Mouse (Mus musculus): ENCODE measurements around the gene Racgap1. TPM values are rescaled to one million over a fixed set of nuclear protein-coding genes. Genes with fewer than 3 reads are reported as not detected.

The Racgap1 gene
- total RNA-seq (2023), result 5.6 TPM

DNA sequence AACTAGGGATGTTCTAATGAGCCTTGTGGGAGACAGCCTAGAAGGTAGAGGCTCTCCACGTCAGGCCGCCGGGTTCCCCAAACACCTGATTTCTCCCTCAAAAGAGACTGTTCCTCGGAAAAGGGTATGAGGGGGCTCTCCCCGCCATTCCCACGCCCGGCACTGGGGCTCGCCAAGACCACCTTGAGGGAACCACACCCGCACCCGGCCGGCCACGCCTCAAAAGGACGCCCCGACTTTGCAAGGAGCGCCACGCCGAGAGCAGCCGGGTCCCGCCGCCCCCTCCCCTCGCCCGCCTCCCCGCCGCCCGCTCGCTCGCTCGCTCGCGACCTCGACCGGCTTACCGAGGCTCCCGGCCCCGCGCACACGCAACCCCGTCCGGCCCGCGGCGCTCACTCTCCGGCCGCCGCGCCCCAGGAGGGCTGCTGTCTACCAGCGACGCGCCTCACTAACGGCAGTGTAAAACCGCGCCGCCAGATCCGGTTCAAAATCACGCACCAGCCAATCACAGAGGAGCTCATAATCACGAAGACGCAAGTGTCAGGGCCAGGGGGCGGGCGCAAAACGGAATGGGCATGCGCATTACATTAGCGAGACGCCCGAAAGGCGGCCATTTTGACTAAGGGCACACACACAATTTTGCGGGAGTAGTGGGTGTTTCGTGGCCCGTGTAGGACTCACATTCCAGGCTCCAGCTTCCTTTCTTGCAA is at the start of gene Racgap1:
Racgap1 (minus strand) TSS at position 494 of the 710 bp plus-strand sequence.

GRCm38 (mm10) chr15:99670154-99670821 is 18.8 kb upstream of the Racgap1 start, which contains the start of gene Asic1:
Gene Asic1 (plus strand): TSS chr15:99670368.

DNA sequence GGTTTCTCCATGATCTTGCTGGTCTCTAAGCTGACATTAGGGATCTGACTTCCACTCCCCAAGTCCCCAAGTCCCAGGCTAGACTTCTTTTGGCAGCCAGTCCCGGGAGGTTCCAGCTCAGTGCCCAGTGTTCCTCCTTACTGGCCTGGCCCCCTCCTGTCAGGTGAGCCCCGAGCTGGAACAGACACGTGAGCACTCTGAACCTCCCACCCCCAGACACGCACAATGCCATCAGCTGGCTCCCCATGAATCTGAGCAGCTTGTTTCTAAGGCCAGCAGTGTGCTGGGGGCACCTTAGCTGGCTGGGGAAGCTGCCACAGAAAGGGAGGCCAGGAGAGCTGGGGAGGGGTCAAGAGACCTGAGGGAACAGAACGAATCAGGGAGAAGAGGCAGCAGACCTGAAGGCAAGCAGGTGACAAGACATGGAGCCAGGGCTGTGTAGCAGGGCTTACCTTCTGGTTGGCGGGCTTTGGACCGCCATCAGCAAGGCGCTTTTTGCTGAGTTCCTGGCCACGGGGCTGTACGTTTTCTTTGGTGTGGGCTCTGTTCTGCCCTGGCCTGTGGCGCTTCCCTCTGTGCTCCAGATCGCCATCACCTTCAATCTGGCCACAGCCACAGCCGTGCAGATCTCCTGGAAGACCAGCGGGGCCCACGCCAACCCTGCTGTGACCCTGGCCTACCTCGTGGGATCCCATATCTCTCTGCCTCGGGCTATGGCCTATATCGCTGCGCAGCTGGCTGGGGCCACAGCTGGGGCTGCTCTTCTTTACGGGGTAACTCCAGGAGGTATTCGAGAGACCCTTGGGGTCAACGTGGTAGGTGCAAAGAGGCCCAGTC is 50.3 kb downstream of the Racgap1 start, which contains the start of gene Aqp6:
Aqp6 (plus strand) TSS at position 415 of the 837 bp plus-strand sequence.

DNA sequence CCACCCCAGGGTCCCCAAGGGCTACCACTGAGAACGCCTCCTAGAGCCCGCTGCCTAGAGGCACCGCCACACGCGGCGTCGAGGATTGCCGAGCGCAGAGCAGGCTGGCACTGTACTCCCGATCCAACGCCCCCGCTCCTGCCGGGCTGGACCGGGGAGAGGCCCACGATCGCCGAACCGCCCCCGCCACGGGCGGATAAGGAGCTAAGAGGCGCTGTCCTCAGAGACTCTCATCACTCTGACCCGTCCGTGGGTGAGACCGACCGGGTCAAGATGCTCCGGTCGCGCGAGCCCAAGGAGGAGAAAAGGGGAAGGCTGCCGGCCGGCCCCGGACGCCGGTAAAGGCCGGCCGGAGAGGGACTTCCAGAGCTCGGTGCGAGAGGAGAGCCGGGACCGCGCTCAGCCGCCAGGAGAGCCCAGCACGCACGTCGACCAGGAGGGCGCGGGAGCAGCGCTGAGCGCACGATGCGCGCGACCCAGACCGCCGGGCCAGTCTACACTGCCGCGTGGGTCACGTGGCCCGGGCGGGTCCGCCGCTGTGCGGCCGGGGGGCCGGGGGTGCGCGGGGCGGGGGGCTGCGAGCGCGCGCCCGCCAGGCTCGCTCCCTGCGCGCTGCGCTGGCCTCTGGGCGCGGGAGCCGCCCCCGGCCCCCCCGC is 60.9 kb downstream of the Racgap1 start, which contains the start of gene Aqp5:
Aqp5 (plus strand) TSS at position 354 of the 656 bp plus-strand sequence.

DNA sequence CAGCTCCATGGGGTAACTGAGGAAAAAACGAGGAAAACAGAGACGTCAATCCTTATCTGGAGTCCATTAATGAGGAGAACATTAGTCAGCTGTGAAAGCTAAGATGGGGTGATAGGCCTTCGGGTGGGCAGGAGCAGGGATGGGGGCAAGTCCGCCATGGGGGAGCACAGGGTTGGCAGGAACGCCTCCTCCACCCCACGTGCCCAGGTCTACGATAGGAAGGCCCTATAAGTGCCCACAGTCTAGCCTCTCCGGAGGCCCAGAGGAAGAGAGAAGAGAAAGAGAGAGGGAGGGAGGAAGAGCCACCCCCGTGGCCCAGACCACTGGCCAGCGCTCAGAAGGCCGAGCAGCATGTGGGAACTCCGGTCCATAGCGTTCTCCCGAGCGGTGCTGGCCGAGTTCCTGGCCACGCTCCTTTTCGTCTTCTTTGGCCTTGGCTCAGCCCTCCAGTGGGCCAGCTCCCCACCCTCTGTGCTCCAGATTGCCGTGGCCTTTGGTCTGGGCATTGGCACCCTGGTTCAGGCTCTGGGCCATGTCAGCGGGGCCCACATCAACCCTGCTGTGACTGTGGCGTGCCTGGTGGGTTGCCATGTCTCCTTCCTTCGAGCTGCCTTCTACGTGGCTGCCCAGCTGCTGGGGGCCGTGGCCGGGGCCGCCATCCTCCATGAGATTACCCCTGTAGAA is 72.5 kb downstream of the Racgap1 start, which contains the start of gene Aqp2:
Aqp2 (plus strand) TSS at position 254 of the 684 bp plus-strand sequence.

Other genes starting within 250 kb of the Racgap1 start
- 45.3 TPM for gene Nckap5l, start 193.9 kb downstream of the Racgap1 start, total RNA-seq (2023)
- 7.4 TPM for gene Bcdin3d, start 176.9 kb downstream of the Racgap1 start, total RNA-seq (2023)
- gene Faim2, start 123.5 kb downstream of the Racgap1 start, total RNA-seq (2023), result not detected
- not detected for gene Aqp2, start 72.6 kb downstream of the Racgap1 start, total RNA-seq (2023)
- gene Aqp5, start 60.9 kb downstream of the Racgap1 start, total RNA-seq (2023), result not detected
- not detected for gene Aqp6, start 50.3 kb downstream of the Racgap1 start, total RNA-seq (2023)
- gene Asic1, start 18.7 kb upstream of the Racgap1 start, total RNA-seq (2023), result not detected
- 64.4 TPM for gene Smarcd1, start 50.5 kb upstream of the Racgap1 start, total RNA-seq (2023)
- 2.7 TPM for gene Gm17349, start 53.8 kb upstream of the Racgap1 start, total RNA-seq (2023)
- gene Gpd1, start 65.9 kb upstream of the Racgap1 start, total RNA-seq (2023), result 1.1 TPM
- 52.7 TPM for gene Cox14, start 74.0 kb upstream of the Racgap1 start, total RNA-seq (2023)
- gene Cers5, start 121.2 kb upstream of the Racgap1 start, total RNA-seq (2023), result 61.0 TPM
- gene Lima1, start 223.8 kb upstream of the Racgap1 start, total RNA-seq (2023), result 2.7 TPM